Mouse (Mus musculus) cerebellum, adult 11 months (tissue): ENCODE results near the gene Vsig10l.

ENCODE experiments used
- DNase-seq: peaks from one replicate; pipeline ENCODE4 v3.0.0; 2022

Vsig10l gene

GRCm38 (mm10) chr7:43463976-43464375, 1.0 kb downstream of the Vsig10l start:
- DNase-seq: no peak

GRCm38 (mm10) chr7:43464864-43465343, 2.0 kb downstream of the Vsig10l start:
- no peak for DNase-seq

- DNase-seq: peak; percentile 68
Measured at GRCm38 (mm10) chr7:43465344-43466098, 2.6 kb downstream of the Vsig10l start.

GRCm38 (mm10) chr7:43466099-43466694, 3.2 kb downstream of the Vsig10l start:
- peak; percentile 75 for DNase-seq

GRCm38 (mm10) chr7:43470373-43470772, 7.4 kb downstream of the Vsig10l start:
- no peak for DNase-seq

- DNase-seq: no peak
Measured at GRCm38 (mm10) chr7:43475706-43476105, 12.8 kb downstream of the Vsig10l start.

GRCm38 (mm10) chr7:43476376-43476775, 13.4 kb downstream of the Vsig10l start:
- no peak for DNase-seq

GRCm38 (mm10) chr7:43481191-43481590, 18.2 kb downstream of the Vsig10l start:
- no peak for DNase-seq

GRCm38 (mm10) chr7:43482090-43482716, 19.3 kb downstream of the Vsig10l start:
- no peak for DNase-seq

GRCm38 (mm10) chr7:43483236-43483635, 20.3 kb downstream of the Vsig10l start:
- no peak for DNase-seq

GRCm38 (mm10) chr7:43488646-43489045, 25.7 kb downstream of the Vsig10l start:
- no peak for DNase-seq

- peak; percentile 62 for DNase-seq
Measured at GRCm38 (mm10) chr7:43489631-43490125, 26.7 kb downstream of the Vsig10l start, which contains the start of gene Iglon5. Iglon5 (minus strand) TSS chr7:43490075.

GRCm38 (mm10) chr7:43490182-43490584, 27.2 kb downstream of the Vsig10l start:
- peak; percentile 87 for DNase-seq

GRCm38 (mm10) chr7:43490861-43491260, 27.9 kb downstream of the Vsig10l start:
- no peak for DNase-seq

- peak; percentile 64 for DNase-seq
Measured at GRCm38 (mm10) chr7:43495343-43496021, 32.5 kb downstream of the Vsig10l start.

- DNase-seq: no peak
Measured at GRCm38 (mm10) chr7:43511707-43512478, 48.9 kb downstream of the Vsig10l start.

- no peak for DNase-seq
Measured at GRCm38 (mm10) chr7:43512519-43512918, 49.6 kb downstream of the Vsig10l start.

GRCm38 (mm10) chr7:43515076-43515475, 52.1 kb downstream of the Vsig10l start:
- DNase-seq: no peak

- DNase-seq: peak; percentile 17
Measured at GRCm38 (mm10) chr7:43518341-43518740, 55.4 kb downstream of the Vsig10l start.
